Mouse (Mus musculus): Measurements from ENCODE around the gene Kcnj12. TPM values are rescaled to one million over a fixed set of nuclear protein-coding genes. Genes with fewer than 3 reads are reported as not detected.

The Kcnj12 gene
- total RNA-seq, 2 experiments from 2014 or later, result 8.2 to 8.3 TPM

DNA sequence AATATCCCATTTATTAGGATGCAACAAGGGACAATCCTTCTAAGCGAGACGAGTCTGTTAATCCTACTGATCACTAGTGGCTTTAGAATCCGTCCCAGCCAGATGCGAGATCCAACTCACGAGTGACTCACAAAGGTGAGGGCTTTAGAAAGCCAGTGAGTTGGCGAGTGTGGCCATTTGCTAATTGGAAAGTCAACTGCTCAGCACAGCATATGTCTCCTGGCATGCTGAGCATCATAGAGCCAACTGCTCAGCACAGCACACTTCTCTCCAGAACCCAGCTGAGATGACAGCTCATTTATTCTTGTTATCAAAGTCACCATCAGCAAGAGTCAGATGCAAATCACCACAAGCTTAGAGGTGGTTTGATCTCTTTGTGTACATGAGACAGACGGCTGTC, 67.8 kb downstream of the Kcnj12 start:
- DNase-seq (ENCODE audit: extremely low spot score in 1 of 2, low spot score in 2 of 2), result no peak
- intact Hi-C loops (cut with DNase I), result loop anchor here (2.0 kb wide), 1 partner anchor 137 kb away; no protein-coding TSS in a partner anchor

DNA sequence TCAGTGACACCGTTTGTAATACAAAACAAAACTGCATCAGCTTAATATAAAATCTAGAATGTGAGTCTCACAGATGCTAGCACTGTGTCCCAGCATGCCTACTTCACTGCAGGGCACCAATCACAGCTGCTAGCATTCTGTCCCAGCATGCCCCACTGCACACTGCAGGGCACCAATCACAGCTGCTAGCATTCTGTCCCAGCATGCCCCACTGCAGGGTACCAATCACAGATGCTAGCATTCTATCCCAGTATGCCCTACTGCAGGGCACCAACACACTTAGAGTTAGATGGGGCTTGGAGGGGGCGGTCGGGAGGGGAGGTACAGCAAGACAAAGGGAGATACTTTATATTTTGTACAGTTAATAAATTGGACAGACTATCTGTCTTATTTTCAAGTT, 68.8 kb downstream of the Kcnj12 start:
- DNase-seq (ENCODE audit: extremely low spot score in 1 of 2, low spot score in 2 of 2), result no peak

DNA sequence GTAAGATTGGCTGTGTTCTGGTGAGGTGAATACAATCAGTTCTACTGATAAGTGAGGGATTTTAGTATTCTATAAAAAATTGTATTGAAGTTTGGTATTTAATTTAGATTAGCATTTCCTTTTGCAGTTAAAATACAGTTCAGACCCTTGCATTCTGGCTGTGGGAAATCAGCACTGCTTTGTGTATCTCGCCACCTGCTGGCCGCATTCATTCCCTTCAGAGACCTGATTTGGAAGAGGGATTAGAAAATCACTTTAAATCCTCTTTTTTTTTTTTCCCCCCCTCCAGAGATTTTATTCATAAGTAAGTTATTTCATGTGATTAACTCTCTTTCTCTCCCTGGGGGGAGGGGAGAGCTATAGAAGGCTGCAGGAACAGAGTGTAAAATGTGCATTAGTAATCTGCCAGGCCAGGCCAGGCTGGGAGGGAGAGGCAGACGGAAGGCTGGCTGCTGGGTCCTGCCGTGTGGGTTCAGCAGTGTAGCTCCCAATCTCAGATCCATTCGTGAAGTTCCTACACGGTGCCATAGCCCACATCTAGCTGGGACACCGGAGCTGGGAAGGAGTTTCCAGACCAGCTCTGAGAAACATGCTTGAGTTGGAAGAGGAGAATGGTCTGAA, 69.4 kb downstream of the Kcnj12 start:
- peak; percentile 72 to 80 for DNase-seq (ENCODE audit: extremely low spot score in 1 of 2, low spot score in 2 of 2)
- intact Hi-C loops (cut with DNase I), result loop anchor here (2.0 kb wide), 1 partner anchor 139 kb away; no protein-coding TSS in a partner anchor

More for the DNA sequence above, 68.8 kb downstream of the Kcnj12 start:
- intact Hi-C loops (cut with DNase I), result loop anchor here (2.0 kb wide), 1 partner anchor 138 kb away; no protein-coding TSS in a partner anchor

DNA sequence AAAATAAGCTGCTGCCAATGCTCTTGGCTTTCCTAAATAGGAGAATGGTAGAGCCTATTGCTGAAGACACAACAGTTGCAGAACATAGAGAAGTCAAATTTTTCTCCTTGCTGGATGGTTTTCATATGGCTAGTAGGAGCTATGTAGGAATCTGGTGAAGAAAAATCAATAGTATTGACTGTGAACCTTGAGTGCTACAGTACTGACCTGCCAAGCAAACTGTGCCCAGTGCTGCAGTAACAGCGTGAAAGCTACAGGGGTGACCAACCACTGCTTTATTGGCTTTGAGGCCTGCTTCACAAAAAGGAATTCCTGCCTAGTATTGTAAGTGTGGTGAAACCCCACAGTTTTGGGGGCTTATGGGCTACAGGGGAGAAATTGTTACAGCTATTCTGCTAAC, 75.7 kb downstream of the Kcnj12 start:
- intact Hi-C loops (cut with DNase I), result no loop called here
- DNase-seq (ENCODE audit: extremely low spot score in 1 of 2, low spot score in 2 of 2), result no peak

DNA sequence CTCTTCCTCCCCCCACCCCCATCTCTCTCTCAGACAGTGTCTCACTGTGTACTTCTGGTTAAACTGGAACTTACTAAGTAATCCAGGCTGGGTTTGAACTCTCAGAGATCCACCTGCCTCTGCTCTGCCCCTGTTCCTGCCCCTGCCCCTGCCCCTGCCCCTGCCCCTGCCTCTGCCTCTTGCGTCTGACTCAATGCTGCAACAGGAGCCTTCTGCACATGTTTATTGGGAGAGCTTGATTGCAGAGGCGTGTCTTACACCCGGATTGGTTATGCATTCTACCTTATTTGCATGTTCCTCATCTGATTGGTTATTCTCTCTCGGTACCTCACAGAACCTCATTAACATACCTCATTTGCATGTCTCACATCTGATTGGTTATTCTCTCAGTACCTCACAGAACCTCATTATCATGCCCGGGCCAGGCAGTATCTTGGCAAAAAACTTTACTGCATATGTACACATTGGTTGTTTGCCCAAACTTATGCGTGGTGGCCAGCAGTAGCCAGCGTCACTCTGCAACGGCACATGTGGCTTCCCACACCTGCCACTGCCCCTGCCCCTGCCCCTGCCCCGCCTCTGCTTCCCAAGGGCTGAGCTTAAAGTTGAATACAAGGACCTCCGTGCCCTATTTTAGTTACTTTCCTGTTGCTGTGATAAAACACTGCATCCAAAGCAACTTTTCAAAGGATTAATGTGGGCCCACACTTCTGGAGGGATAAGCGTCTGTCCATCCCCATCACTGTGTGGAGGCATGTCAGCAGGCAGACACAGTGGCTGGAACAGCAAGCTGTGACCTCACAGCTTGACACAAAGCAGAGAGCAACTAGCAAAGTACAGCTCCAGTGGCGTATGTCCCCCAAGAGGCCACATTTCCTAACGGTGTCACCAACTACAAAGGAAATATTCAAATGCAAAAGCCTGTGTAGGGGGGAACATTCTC, 80.3 kb downstream of the Kcnj12 start:
- intact Hi-C loops (cut with DNase I), result loop anchor here (10.0 kb wide), 2 partner anchors 82 to 612 kb away; no protein-coding TSS in a partner anchor

DNA sequence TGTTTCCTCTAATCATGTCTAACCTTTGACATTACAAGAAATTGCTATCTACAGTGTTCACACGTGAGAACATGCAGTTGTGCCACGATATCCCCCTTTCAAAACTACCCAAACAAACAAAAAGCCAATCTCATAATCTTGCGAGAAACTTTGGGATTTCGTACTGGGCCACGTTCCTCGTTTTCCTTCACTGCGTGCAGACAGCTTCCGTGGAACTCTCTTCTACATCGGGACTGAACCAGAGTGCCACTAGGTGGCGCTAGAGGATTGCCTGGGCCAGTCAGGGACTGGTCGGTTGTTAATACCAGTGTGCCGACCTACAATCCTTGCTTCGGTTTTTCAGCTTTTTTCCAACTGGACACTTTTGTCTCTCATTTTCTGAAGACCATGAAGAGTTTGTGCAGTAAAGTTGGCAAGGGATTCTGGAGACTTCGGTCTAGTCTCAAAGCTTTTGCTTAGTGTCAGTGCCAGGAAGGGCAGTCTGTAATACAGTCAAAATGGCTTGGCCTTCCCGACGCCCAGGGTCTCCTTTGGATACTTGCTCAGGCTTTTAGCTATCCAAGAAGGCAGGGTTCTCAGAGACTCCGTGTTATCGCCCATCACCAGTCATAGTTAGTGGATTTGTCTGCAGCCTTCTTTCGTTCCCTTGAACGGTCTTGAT, 82.0 kb downstream of the Kcnj12 start:
- peak; percentile 78 to 91 for DNase-seq (ENCODE audit: extremely low spot score in 1 of 2, low spot score in 2 of 2)
- intact Hi-C loops (cut with DNase I), result loop anchor here (2.0 to 10.0 kb wide), 4 partner anchors 50 to 610 kb away; no protein-coding TSS in a partner anchor

More for the DNA sequence above, 80.3 kb downstream of the Kcnj12 start:
- DNase-seq (ENCODE audit: extremely low spot score in 1 of 2, low spot score in 2 of 2), result no peak

DNA sequence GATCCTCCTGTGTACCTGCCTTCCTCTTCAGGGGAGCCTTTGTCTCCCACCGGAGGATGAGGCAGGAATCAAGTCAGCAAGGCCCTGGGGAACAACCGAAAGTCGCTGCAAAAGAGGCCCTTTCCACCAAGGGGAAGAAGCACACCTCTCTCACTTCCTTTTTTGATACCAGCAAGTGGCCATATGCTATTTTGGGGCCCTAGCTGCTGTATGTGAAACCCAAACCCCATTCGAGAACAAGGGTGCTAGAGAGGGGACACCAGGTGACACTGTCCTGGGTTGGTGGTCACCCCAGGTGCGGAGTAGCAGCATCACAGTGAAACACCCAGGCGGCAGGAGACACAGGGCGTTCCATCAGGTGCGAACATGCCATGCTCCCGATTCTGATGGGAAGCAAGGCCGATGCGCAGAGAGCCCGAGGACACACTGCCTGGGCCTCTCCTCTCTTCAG, 86.6 kb downstream of the Kcnj12 start:
- intact Hi-C loops (cut with DNase I), result loop anchor here (10.0 kb wide), 2 partner anchors 76 to 606 kb away; no protein-coding TSS in a partner anchor

DNA sequence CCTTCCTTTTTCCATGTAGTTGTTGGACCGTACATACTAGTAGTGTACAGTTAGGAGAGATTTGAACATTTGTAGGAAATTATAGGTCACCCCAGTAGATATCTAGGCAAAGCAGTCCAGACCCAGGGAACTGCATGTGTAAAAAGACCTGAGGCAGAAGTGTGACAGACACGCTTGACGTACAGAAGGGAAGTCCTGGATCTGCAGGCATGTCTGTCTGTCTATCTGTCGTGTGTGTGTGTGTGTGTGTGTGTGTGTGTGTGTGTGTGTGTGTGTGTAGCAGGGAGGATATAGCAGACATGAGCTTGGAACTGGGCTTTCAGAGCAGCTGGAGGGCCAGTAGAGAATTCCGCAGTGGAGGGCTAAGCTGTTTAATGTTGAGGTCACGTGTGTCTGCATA, 87.3 kb downstream of the Kcnj12 start:
- intact Hi-C loops (cut with DNase I), result loop anchor here (10.0 kb wide), 3 partner anchors 75 to 605 kb away; partner anchors contain the start of gene Slc47a1
- DNase-seq (ENCODE audit: extremely low spot score in 1 of 2, low spot score in 2 of 2), result no peak

More for the DNA sequence above, 86.6 kb downstream of the Kcnj12 start:
- DNase-seq (ENCODE audit: extremely low spot score in 1 of 2, low spot score in 2 of 2), result no peak

DNA sequence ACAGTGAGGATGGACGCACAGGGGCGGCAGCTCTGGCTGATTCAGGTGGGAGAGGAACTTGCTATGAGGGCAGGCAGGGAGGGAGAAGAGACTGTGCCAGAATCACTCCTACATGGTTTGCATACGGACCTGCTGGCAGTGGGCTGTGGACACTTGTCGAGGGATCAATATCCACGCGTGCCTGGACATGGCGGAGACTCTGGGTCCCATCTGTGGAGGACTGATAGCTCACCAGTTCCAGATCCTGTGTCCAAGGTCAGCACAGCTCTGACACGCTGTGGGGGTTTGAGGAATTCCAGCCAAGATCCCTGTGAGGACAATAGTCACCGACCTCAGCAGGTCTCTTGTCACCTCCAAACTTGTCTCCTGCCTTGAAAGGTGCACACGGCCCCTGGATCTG, 87.7 kb downstream of the Kcnj12 start:
- DNase-seq (ENCODE audit: extremely low spot score in 1 of 2, low spot score in 2 of 2), result peak in 1 of 2 experiments; percentile 14
- intact Hi-C loops (cut with DNase I), result loop anchor here (10.0 kb wide), 1 partner anchor 265 kb away; the partner anchor contains the start of gene Slc47a1

DNA sequence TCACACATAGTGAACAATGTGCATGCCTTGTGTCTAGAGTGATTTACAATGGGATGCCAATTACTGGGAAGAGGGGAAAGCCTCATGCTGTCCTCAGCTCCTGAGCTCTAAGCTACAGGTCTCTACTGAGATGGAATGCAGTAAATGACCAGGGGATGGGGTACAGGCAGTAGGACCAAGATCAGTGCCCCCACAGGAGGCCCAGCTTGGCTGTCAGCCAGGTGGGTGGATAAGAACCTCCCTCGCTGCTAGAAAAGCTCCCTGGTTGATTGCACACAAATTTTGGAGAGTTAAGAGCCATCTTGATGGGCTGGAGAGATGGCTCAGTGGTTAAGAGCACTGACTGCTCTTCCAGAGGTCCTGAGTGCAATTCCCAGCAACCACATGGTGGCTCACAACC, 88.6 kb downstream of the Kcnj12 start:
- no peak for DNase-seq (ENCODE audit: extremely low spot score in 1 of 2, low spot score in 2 of 2)
- intact Hi-C loops (cut with DNase I), result loop anchor here (10.0 kb wide), 1 partner anchor 264 kb away; the partner anchor contains the start of gene Slc47a1

DNA sequence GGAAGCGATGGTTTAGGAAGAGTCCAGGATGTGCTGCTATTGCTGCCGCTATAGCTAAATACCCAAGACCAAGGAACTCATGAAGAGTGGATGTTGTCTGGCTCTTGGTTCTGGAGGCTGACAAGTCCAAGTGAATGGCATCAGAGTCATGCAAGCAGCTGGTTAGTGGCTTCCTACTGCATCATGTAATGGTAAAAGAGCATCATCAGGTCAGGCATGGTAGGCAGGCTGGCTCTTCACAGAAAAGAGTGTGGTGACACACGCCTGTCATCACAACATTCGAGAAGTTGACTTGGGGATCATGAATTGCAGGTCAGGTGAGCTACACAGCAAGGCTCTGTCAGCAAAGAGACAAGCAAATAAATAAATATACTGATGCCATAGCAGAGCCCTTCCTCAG, 89.1 kb downstream of the Kcnj12 start:
- intact Hi-C loops (cut with DNase I), result loop anchor here (10.0 kb wide), 1 partner anchor 263 kb away; the partner anchor contains the start of gene Slc47a1
- DNase-seq (ENCODE audit: extremely low spot score in 1 of 2, low spot score in 2 of 2), result no peak

DNA sequence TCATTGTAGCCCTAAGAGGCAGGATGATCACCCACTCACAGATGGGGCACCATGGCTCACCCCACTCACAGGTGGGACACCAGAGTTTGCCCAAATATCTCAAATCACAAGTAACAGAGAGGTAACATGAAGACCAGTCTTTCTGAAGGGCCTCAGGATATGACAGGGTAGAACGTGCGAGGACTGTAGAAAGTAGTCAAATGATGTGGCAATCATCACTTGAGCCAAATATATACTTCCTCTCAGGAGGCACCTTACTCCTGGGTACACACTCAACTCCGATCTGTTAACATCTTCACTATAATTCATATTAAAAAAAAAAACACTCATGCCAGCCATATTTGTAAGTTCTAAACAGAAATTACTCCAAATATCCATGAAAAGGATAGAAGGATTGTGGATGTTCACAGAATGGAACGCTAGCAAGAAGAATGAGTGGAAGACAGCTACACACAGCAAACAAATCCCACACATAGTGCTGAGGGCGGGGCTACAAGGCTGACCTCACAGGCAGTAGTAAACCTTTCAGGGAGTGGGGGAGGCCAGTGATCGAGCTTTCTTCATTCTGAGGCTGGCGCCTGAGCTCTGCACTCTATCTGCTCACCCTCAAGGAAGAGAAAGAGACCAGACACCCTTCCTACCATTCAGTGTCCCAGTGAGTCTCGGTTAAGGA, 90.1 kb downstream of the Kcnj12 start:
- no peak for DNase-seq (ENCODE audit: extremely low spot score in 1 of 2, low spot score in 2 of 2)
- intact Hi-C loops (cut with DNase I), result loop anchor here (10.0 kb wide), 1 partner anchor 262 kb away; the partner anchor contains the start of gene Slc47a1

DNA sequence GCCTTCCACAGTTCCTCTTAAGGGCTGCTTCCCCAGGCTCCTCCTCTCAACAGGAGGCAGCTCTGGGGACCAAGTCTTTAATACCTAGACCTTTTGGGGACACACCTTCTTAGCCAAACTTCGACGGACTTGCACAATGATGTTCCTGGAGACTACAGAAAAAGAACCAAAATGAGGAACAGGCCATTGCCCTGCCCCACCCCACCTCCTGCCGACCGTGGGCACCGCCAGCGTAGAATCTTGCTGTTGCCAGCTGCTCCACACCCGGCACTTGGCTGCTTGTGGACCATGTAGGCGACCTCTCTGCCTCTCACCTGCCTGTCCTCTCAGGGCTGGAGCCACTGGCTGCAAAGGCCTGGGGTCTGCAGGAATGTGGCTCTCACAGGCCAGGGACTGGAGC, 93.9 kb downstream of the Kcnj12 start:
- peak in 1 of 2 experiments; percentile 17 for DNase-seq (ENCODE audit: extremely low spot score in 1 of 2, low spot score in 2 of 2)
- intact Hi-C loops (cut with DNase I), result loop anchor here (10.0 kb wide), 1 partner anchor 259 kb away; the partner anchor contains the start of gene Slc47a1

DNA sequence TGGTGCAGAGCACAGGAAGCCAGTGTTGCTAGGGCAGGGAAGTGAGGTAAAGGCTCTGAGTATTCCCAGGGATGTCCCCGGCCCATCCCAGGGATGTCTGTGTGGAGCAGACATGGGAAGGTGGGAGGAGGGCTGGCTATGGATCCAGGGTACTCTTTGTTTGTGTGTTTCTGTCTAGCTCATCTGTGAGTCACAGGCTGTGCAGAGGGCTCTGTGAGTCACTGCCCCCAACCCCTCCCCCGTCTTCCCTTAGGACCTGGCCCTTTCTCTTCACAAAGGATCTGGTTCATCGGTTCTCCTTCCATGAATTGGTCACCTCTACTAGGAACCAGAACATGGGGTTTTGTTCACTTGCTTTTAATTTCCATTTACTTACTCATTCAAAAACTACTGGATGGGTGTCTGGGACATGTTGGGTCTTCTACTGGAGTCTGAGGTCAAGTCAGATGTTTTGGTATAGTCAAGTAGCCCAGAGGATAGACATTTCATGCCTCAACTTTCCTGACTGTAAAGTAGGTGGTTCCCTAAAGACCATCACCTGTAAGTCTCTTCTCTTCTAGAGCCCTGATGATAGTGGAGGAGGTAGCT, 97.7 kb downstream of the Kcnj12 start:
- no peak for DNase-seq (ENCODE audit: extremely low spot score in 1 of 2, low spot score in 2 of 2)
- intact Hi-C loops (cut with DNase I), result loop anchor here (10.0 kb wide), 1 partner anchor 255 kb away; the partner anchor contains the start of gene Slc47a1

All from left cerebral cortex, postnatal 10 days (tissue).